Mouse (Mus musculus): Measurements from ENCODE around the gene Rab38.

Rab38 gene

GRCm38 (mm10) chr7:88527100-88527671, 97.1 kb downstream of the Rab38 start:
- DNase-seq (ENCODE audit: low spot score in 2 of 2) = no peak

- DNase-seq (ENCODE audit: low spot score in 2 of 2) = no peak
Observed at GRCm38 (mm10) chr7:88536127-88536531, 106.1 kb downstream of the Rab38 start.

- no peak for DNase-seq (ENCODE audit: low spot score in 2 of 2)
Observed at GRCm38 (mm10) chr7:88536743-88537142, 106.7 kb downstream of the Rab38 start.

Data from frontal cortex, postnatal 25 days (tissue).